Mouse (Mus musculus): ENCODE measurements around the gene Nfatc3. TPM values are rescaled to one million over a fixed set of nuclear protein-coding genes. Genes with fewer than 3 reads are reported as not detected.

The Nfatc3 gene
- total RNA-seq, 2 experiments from 2014 or later, result 12.1 to 13.4 TPM

DNA sequence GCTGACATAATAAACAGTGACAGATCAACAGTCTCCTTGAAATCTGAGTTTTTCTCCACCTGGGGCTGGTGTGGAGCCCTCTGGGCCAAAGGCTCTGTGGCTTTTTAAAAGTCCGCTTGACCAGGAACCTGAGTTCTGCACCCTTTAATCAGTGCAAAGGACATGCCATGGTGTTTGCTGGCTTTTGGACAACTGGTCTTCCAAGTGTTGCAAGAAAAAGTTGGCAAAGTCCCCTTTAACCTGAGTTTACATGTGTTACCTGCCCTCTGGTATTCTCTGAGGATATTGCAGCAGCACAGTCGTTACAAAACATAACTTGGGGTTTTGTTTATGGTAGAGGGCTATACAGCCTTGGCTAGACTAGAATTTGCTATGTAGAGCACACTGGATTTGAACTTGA is 71.9 kb downstream of the Nfatc3 start:
- no peak for DNase-seq (ENCODE audit: extremely low spot score in 1 of 2, low spot score in 2 of 2)
- no peak for TF ChIP-seq CTCF (IDR thresholded peaks at IDR 0.05)
- intact Hi-C loops (cut with DNase I), result no loop called here
- Histone ChIP-seq H3K4me3 (no peak overlapping the region), H3K27ac (no peak overlapping the region)

DNA sequence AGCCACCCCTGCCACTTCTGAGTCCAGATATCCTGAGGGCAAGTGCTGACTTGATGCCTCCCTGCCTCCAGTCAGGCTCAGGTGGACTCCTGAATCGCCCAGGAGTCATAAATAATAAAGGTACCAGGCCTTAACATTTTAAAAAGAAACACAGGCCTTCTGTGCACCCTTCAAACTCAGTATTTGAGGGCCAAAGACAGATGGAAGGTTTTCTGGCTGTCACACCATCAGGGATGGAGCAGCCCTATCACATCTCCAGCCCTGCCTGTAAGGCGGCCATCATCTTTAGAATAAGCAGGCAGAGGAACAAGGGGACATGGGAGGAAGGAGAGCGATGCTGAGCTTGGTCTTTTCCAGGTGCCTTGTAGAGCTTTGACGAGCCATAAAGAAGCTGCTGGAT is 72.4 kb downstream of the Nfatc3 start:
- intact Hi-C loops (cut with DNase I), result no loop called here
- TF ChIP-seq CTCF (IDR thresholded peaks at IDR 0.05), result no peak
- DNase-seq (ENCODE audit: extremely low spot score in 1 of 2, low spot score in 2 of 2), result no peak

DNA sequence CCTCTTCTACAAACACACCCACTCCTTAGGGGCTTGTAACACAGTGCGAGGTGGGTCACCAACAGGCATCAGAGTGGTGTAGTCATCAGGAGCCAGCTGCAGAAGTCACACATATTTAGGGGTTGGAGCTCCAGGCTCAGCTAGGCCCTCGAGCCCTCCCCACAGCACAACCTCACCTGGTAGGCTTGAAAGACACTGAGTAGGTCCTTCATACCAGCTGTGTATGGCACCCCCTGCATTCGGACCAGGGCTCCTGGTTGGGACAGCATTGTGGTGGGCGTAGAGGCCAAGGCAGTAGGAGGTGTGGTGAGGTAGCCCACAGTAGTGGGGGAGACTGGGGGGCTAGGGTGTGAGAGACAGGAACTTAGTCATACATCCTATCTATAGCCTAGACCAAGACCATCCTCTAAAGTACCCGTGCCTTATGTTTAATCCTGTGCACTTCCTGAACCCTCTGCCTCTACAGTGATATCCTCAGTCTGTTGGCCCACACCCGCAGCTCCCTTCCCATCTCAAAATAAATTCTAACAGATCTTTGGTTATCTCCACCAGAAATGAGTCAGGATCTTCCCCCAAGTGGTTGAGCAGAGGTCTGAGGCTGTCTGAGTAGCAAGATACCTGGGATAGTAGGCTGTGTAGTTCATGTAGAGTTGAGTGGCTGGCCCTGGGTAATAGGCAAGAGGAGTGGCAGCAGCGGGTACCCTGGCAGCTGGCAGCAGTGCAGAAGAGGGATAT is 73.0 kb downstream of the Nfatc3 start:
- no peak overlapping the region for H3K27ac ChIP-seq
- TF ChIP-seq CTCF (IDR thresholded peaks at IDR 0.05), result no peak
- intact Hi-C loops (cut with DNase I), result no loop called here

More for the DNA sequence above, 72.4 kb downstream of the Nfatc3 start:
- Histone ChIP-seq H3K27ac (no peak overlapping the region), H3K4me3 (no peak overlapping the region)

DNA sequence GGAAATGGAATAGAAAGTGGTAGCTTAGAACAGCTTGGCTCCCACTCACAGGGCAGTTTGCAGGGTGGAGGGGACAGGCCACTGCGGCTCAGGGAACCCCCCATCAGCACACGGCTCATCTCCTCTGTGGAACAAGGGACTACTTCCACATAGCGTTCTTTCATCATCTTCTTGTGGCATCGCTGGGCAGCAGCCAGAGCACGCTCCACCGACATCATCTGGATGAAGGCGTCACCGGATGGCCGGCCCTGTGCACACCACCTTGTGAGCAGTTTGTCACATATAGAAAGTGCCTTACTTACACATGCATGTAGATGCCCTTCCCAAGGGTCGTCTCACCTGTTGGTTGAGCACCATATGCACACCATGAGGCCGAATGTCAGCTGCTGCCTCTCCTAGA is 73.7 kb downstream of the Nfatc3 start:
- no peak for TF ChIP-seq CTCF (IDR thresholded peaks at IDR 0.05)
- Histone ChIP-seq H3K27ac (no peak overlapping the region), H3K4me3 (no peak overlapping the region)
- intact Hi-C loops (cut with DNase I), result no loop called here
- DNase-seq (ENCODE audit: extremely low spot score in 1 of 2, low spot score in 2 of 2), result no peak

More for the DNA sequence above, 73.0 kb downstream of the Nfatc3 start:
- H3K4me3 ChIP-seq, result no peak overlapping the region
- no peak for DNase-seq (ENCODE audit: extremely low spot score in 1 of 2, low spot score in 2 of 2)

DNA sequence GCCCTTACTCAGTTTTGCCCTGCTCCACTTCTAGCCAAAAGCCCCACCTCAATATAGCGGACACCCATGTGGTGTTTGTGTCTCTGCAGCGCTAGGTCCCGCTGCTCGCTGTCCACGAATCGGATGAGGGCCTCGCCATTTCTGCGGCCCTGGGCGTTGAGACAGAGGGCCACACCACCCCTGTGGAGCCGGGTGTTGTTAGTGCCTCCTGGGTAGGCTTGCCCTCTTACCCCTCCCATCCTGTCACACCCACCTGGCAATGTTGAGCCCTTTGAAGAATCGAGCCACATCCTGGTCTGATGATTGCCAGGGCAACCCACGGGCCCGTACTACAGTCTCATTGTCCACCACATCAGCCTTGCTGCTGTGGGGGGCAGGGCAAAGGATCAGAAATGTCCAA is 74.9 kb downstream of the Nfatc3 start:
- no peak for TF ChIP-seq CTCF (IDR thresholded peaks at IDR 0.05)
- no peak overlapping the region for H3K4me3 ChIP-seq
- DNase-seq (ENCODE audit: extremely low spot score in 1 of 2, low spot score in 2 of 2), result no peak
- H3K27ac ChIP-seq, result no peak overlapping the region
- intact Hi-C loops (cut with DNase I), result no loop called here

DNA sequence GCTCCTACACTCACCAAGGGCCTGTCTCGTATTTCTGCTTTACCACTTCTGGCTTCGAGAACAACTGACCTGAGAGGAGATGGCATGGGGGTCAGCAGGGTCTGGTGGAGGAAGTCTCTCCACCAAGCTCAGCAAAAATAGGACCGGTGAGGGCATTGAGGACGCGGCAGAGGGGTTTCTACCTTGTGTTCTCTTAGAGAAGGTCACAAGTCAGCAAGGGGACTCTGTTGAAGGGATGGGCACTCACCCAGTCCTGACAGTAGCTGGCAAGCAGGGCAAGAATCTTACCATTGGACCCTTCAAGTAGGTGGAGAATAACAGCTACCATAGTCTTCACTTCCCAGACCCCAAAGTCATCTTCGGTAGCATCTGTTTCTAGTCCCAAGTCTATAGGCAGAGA is 75.3 kb downstream of the Nfatc3 start:
- DNase-seq (ENCODE audit: extremely low spot score in 1 of 2, low spot score in 2 of 2), result no peak
- no peak for TF ChIP-seq CTCF (IDR thresholded peaks at IDR 0.05)
- intact Hi-C loops (cut with DNase I), result no loop called here
- no peak overlapping the region for H3K27ac ChIP-seq
- H3K4me3 ChIP-seq, result no peak overlapping the region

DNA sequence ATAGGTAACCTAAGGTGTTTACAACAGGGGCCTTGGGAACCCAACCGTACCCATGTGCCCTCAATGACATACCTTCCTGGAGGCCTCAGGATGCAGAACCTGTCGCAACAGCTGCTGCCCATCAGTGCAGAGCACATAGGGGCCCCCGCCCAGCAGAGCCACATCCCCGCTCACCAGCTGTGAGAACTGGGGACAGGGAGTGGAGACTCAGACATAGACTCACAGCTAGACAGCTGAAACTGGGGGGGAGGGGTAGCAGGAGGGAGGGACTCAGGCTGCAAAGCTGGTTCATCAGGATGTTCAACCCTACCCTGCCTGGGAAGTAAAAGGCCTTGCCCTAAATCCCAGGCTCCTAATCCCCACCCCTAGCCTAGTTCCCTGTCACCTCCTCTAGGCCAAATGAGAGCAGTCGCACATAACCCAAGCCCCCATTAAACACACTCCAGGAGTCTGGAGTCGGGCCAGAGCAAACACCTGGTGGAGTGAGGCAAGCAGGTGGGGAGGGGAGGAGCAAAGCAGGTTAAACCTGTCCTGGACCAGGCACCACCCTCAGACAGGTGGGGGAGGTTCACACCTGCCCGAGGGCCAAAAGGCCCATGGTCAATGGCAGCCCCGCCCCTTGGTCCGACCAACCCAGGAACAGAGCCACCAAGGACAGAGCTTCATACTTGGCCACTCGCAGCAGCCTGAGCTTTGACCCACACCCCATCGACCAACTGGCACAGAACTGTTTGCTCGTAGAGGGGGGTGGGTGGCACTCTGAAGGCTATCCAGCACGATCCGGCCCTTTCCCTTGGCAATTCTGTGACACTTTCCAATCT is 76.3 kb downstream of the Nfatc3 start:
- no peak for TF ChIP-seq CTCF (IDR thresholded peaks at IDR 0.05)
- DNase-seq (ENCODE audit: extremely low spot score in 1 of 2, low spot score in 2 of 2), result no peak
- H3K4me3 ChIP-seq, result no peak overlapping the region
- intact Hi-C loops (cut with DNase I), result no loop called here
- no peak overlapping the region for H3K27ac ChIP-seq

DNA sequence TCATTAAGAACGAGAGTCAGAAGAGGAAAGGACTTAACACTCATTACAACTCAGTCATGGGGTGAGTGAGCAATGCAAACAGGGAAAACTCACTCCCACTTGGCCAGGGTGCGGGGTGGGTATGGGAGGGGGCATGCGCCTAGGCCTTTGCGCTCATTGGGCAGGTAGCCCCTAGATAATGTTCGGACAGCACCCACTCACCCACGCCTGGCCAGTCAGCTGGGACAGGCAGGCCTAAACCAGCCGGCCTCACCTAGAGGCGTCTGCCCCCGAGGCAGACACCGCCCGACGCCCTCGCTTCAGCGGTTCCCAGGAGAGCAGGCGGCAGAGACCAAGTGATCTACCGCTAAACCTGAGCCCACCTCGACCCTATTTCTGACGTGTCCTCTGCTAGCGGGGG is 77.0 kb downstream of the Nfatc3 start:
- intact Hi-C loops (cut with DNase I), result no loop called here
- TF ChIP-seq CTCF (IDR thresholded peaks at IDR 0.05), result no peak
- DNase-seq (ENCODE audit: extremely low spot score in 1 of 2, low spot score in 2 of 2), result no peak
- Histone ChIP-seq H3K4me3 (no peak overlapping the region), H3K27ac (no peak overlapping the region)

DNA sequence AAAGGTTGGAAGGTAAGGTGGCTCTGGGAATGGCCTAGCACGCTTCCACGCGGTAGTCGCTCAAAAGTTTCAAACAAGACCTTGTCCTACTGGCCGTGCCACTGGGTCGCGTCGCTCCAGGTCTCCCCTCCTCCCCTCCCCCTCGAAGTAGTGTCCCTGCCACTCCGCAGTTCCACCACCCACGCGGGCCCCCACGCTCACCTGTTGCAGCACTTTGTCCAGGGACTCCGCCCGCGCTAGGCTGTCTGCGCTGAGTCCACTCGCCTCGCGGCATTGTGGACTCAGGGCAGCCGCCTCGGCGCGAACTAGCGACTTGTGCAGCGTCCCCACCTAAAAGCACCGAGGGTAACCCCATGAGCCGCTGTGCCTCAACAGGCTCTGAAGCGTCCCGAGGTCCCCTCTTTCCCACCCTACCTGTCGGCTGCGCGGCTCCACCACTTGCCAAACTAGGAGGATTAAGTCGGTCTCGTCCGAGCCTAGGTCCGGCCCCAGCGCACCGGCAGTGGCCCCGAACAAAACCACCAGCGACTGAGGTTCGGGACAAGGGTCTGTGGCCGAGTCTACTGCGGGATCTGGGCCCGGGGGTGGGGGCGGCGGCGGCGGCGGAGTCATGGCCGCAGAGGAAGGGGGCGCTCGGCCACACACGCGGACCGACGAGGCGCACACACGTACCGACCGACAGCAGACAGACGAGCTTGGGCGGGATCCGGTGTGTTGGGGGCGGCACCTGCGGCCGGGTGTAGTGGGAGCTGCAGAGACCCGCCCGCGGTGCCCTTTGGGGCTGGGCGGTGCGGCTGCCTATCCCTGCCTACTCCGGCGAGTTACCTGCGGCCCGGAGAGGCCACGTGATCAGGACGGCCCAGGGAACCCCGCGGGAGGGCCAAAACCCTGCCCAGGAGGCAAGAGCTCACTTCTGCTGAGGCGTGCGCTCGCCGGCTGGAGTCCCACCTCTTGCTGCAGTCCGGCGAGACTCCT is 77.8 kb downstream of the Nfatc3 start, which contains the start of gene Esrp2:
Gene Esrp2 (minus strand): TSS at position 819 of the 975 bp plus-strand sequence.
- peak within 1 kb of the TSS; percentile 50 for H3K4me3 ChIP-seq
- TF ChIP-seq CTCF (IDR thresholded peaks at IDR 0.05), result no peak
- H3K27ac ChIP-seq, result no peak within 1 kb of the TSS; the same call in 1 of the 2 replicates
- intact Hi-C loops (cut with DNase I), result no loop called here
- DNase-seq (ENCODE audit: extremely low spot score in 1 of 2, low spot score in 2 of 2), result no peak

DNA sequence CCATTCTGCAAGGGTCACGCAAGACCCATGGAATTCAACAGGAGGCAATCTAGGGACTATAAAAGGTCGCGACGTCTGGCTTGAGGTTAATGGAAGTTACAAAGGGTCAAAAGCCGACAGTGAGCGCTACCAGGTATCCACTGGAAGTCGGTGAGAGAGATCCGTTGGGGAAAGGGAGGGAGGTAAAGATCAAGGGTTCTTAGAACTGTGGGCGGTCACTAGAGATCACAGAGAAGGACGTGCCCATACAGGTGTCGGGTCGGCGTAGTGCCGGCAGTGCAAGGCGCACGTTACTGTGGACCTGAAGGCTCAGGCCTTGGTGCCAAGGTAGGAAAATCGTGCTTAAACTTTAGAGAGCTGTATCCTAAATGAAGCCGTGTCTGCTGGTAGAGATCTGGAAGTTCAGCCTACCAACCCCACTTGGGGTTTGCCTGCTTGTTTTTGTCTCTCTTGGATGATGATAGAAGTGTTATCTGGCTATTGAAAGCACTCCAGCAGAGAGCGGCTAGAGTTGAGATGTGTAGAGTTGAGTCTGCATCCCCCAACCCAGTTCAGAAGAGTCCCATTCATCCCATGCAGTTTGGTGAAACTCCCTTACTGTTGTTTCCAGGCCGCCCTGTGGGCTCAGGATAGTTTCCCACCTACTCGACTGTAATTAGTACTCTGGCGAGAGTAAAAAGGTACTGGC is 78.7 kb downstream of the Nfatc3 start:
- intact Hi-C loops (cut with DNase I), result no loop called here
- no peak for DNase-seq (ENCODE audit: extremely low spot score in 1 of 2, low spot score in 2 of 2)
- TF ChIP-seq CTCF (IDR thresholded peaks at IDR 0.05), result no peak

DNA sequence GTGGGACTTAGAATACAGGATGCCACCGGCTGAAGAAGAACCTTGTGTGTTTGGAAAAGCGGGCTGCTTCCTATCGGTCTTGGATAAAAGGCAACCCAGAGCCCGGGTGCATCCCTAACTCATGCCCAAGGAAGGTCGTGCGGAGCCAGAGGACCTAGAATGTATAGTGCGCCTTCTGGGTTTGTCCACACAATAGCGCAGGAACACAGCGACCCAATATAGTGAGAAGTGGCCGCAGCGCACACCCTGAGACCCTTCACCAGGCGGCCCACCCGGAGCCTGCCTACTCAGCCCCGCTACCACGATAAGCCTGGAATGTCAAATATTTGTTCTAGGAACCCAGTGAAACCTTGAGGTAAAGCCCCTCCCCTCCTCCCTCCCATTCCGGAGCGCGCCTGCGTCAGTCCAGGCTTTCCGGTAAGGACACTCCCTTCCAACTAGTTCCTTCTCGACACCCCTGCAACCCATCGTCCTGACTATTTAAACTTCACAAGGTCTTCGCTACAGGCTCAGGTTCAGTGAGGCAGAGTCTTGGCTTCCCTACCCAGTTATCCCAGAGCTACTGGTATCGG is 79.4 kb downstream of the Nfatc3 start:
- no peak for DNase-seq (ENCODE audit: extremely low spot score in 1 of 2, low spot score in 2 of 2)

More for the DNA sequence above, 78.7 kb downstream of the Nfatc3 start:
- H3K4me3 ChIP-seq, result peak overlapping the region; percentile 50
- no peak overlapping the region for H3K27ac ChIP-seq

More for the DNA sequence above, 79.4 kb downstream of the Nfatc3 start:
- intact Hi-C loops (cut with DNase I), result no loop called here
- peak overlapping the region; percentile 50 for H3K4me3 ChIP-seq
- no peak for TF ChIP-seq CTCF (IDR thresholded peaks at IDR 0.05)
- peak overlapping the region; percentile 63; the same call in 1 of the 2 replicates for H3K27ac ChIP-seq
